Comparison of ENCODE assay signal across 9 mouse cellular contexts in genomic region chr11:117936202-117936601, GRCm38 (mm10). TPM values are rescaled to one million over a fixed set of nuclear protein-coding genes. Genes with fewer than 3 reads are reported as not detected.
DNase-seq lines count a peak whose midpoint lies in the region; ATAC-seq lines count a peak whose summit lies in the region.
"Had no signal": no experiment of that assay in that cellular context is flagged by ENCODE, and none has a peak within 500 bp of the region (broad histone marks: within the 10 kb centered on the region; RNA-seq: fewer than 3 reads in every experiment).

No protein-coding gene starts in this region.

- peak overlapping the region; percentile 67 for H3K27ac ChIP-seq in embryonic facial prominence, embryonic 15.5 days (replicated peaks)
- H3K27ac ChIP-seq: liver, embryonic 14.5 days had no signal

- H3K4me3 ChIP-seq in megakaryocyte, embryonic 14.5 days (replicated peaks): peak overlapping the region; percentile 88
- H3K4me3 ChIP-seq in embryonic facial prominence, embryonic 15.5 days (replicated peaks): no peak overlapping the region

- no peaks in the 10 kb centered on the region for H3K36me3 ChIP-seq in megakaryocyte, embryonic 14.5 days (replicated peaks; ENCODE audit: low read length)
- H3K36me3 ChIP-seq in embryonic facial prominence, embryonic 15.5 days: no peaks in the 10 kb centered on the region

- no peak overlapping the region for H3K9ac ChIP-seq in embryonic facial prominence, embryonic 15.5 days
- H3K9ac ChIP-seq: liver, embryonic 14.5 days had no signal

- peak; percentile 91 for DNase-seq in kidney, postnatal 10 days
- DNase-seq in lung, postnatal 4 days: peak; percentile 85 to 89
- no peak for DNase-seq in left cerebral cortex, adult 11 months (ENCODE audit: low spot score)
- no peak for DNase-seq in right cerebral cortex, postnatal 4 days

- ATAC-seq in megakaryocyte, adult 5-6 weeks (ENCODE audit: poor library complexity, severe bottlenecking): no peak
- no peak for ATAC-seq in embryonic facial prominence, embryonic 15.5 days (ENCODE audit: insufficient number of reproducible peaks, low FRiP score, low TSS enrichment, low read depth)
- ATAC-seq in monocyte, adult 5-6 weeks (replicated peaks; ENCODE audit: insufficient number of reproducible peaks, low FRiP score, low TSS enrichment, poor library complexity, severe bottlenecking): no peak

- H3K4me1 ChIP-seq in megakaryocyte, embryonic 14.5 days: peaks cover 98% of the 10 kb centered on the region
- H3K4me1 ChIP-seq in embryonic facial prominence, embryonic 15.5 days: peaks cover 81% of the 10 kb centered on the region

- peaks cover 6% of the 10 kb centered on the region for H3K27me3 ChIP-seq in megakaryocyte, embryonic 14.5 days (replicated peaks)
- no peaks in the 10 kb centered on the region for H3K27me3 ChIP-seq in embryonic facial prominence, embryonic 15.5 days

- 16% methylated on average over 8 of the region's 8 CpGs for WGBS in embryonic facial prominence, embryonic 15.5 days

- H3K9me3 ChIP-seq in megakaryocyte, embryonic 14.5 days: no peaks in the 10 kb centered on the region
- no peaks in the 10 kb centered on the region for H3K9me3 ChIP-seq in embryonic facial prominence, embryonic 15.5 days (replicated peaks)

- no peak overlapping the region for H3K4me2 ChIP-seq in embryonic facial prominence, embryonic 15.5 days (replicated peaks)

RNA-seq across cellular contexts. Expression of gene Socs3, which starts 33.6 kb away (rescaled TPM):
- 54.8 and 75.2 TPM in 2 replicates for polyA plus RNA-seq in megakaryocyte, embryonic 14.5 days (2012; ENCODE audit: insufficient read depth, low replicate concordance)
- 2.0 and 3.1 TPM in 2 replicates for total RNA-seq in megakaryocyte, adult 5-6 weeks (2015)
- 3.2 and 5.1 TPM in 2 replicates for total RNA-seq in megakaryocyte, adult 5-6 weeks (2017)
- 20.8 and 21.2 TPM in 2 replicates for polyA plus RNA-seq in embryonic facial prominence, embryonic 15.5 days (2015; fragmentation: Nextera tagmentation; extraction: Ambion mirVana)
- 67.9 to 84.4 TPM (median 70.9 TPM) in 3 replicates for total RNA-seq in monocyte, adult 5-6 weeks (2017)

RNA-seq across cellular contexts. Expression of gene Pgs1, which starts 49.9 kb away (rescaled TPM):
- 16.0 and 43.0 TPM in 2 replicates for polyA plus RNA-seq in megakaryocyte, embryonic 14.5 days (2012; ENCODE audit: insufficient read depth, low replicate concordance)
- total RNA-seq in megakaryocyte, adult 5-6 weeks (2015): 18.7 and 22.4 TPM in 2 replicates
- 26.7 and 27.2 TPM in 2 replicates for total RNA-seq in megakaryocyte, adult 5-6 weeks (2017)
- polyA plus RNA-seq in embryonic facial prominence, embryonic 15.5 days (2015; fragmentation: Nextera tagmentation; extraction: Ambion mirVana): 39.9 and 41.2 TPM in 2 replicates
- total RNA-seq in monocyte, adult 5-6 weeks (2017): 20.4 to 31.7 TPM (median 30.1 TPM) in 3 replicates

Comparison
In these comparisons a context has a peak if more than half of its experiments do, and no peak if none do; other contexts are left out.
1. DNase-seq: peak in kidney, postnatal 10 days (single experiment) and lung, postnatal 4 days (2 of 2); none in left cerebral cortex, adult 11 months (single experiment) and right cerebral cortex, postnatal 4 days (single experiment).
2. RNA of gene Socs3, which starts 33.6 kb away (total RNA-seq): 67.9 to 84.4 TPM in monocyte, adult 5-6 weeks; 2.0 to 5.1 TPM in megakaryocyte, adult 5-6 weeks; every median in the first group is over 10 times any median in the second.